Mouse (Mus musculus) cerebellum, adult 11-12 months (tissue): ENCODE data around the gene Cyp2s1.
A peak's percentile ranks its signal among the peaks of the same experiment; 100 is the strongest.

Source experiments
- DNase-seq: peaks from one replicate; pipeline ENCODE4 v3.0.0; 2022

The Cyp2s1 gene

DNA sequence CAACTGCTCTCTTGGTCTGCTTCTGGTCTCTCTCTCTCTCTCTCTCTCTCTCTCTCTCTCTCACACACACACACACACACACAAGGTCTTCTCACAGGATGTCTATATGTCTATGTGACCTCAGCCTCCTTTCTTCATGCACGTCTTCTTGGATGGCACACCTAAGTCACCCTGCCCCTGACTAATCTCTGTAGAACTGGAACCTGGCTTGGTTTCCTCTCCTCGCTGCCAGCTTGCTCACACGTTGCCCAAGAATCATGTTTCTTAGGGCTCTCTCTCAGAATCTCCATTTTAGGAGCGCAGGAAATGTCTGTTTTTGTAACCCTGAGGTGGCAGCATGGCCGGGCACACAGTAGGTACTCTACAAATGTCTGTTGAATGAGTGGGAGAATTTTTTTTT is 36.7 kb downstream of the Cyp2s1 start:
- DNase-seq: no peak

DNA sequence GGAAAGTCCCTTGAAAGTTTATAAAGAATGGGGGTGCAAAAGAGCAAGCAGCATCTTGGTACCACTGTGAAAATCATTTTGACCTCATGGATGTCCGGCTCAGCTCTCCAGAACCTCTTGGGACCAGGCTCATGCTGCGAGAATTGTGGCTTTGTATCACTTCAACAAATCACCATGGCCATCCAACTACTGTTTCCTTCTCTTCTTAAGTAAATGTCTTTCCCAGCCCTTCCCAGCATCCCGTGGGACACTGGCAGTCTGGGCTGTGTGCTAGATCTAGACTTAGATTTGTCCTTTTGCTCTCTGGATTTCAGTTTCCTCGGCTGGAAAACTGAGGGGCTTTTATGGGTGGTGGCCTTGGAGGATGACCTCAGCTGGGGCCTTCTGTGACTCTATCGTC is 48.5 kb downstream of the Cyp2s1 start:
- no peak for DNase-seq

DNA sequence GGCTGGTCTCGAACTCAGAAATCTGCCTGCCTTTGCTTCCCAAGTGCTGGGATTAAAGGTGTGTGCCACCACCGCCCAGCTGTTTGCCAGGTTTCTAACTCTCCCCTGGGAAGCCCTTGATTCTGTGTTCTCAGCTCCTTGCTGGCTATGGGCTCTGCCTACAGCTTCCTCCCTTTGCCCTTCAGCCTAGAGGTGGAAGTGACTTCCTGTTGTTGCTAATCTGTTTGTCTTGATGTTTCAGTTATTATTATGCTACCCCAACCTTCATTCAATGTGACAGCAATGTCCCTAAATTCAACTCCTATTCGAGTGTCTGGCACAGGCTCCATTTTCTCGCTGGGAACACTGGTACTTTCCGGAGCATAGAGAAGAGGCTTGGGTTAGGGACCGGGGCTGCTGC is 50.6 kb downstream of the Cyp2s1 start:
- DNase-seq: no peak

DNA sequence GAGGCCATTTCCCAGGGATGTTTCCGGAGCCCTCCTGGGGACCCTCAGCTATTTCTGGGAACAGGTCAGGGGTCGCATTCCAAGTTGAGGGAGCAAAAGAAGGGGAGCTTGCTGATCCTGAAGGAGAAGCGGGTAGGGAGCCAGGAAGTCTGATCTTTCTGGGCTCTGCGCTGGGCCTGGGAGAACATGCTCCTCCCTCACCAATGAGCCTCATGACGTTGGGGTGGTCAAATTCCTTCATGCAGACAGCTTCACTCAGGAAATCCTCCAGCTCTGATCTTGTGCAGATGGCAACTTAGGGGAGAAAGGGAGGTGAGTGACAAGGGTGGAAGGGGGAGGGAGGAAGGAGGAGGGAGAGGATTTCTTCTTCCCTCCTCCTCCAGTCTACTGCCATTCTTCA is 52.5 kb downstream of the Cyp2s1 start:
- no peak for DNase-seq

DNA sequence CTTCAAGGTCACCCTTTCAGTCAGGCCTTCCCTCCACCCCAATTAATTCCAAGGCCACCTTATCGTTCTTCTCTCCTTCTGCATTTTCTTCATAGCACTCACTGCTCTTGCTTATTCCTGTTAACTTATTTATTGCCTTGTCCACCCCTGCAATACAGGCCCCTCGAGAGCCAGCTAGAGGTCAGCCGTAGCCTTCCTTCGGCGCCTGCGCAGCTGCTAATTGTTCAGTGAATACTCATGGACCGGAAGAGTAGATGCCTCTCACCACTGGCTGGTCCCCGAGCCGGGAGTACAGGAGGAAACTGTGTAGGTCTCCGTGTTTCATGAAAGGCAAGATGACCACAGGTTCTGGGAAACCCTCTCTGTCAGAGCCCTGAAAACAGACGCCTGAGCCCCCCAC is 53.0 kb downstream of the Cyp2s1 start:
- DNase-seq: no peak

DNA sequence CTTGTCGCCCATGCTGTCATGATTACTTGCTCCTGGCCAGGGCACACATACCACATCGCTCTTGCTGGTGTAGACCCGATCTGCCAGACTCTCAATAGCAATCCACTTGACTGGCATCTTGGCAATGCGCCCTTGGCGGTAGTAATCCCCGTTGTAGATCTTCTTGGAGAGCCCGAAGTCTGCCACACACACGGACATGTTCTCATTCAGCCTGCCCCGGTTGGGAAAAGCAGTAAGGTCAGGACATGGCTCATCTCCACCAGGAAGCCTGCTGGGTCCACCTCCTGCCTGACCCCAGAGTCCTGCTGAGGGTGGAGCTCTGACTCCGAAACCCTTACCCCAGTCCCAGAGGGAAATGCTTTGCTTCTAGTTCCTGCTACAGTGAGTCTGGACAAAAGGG is 55.4 kb downstream of the Cyp2s1 start:
- DNase-seq: no peak

DNA sequence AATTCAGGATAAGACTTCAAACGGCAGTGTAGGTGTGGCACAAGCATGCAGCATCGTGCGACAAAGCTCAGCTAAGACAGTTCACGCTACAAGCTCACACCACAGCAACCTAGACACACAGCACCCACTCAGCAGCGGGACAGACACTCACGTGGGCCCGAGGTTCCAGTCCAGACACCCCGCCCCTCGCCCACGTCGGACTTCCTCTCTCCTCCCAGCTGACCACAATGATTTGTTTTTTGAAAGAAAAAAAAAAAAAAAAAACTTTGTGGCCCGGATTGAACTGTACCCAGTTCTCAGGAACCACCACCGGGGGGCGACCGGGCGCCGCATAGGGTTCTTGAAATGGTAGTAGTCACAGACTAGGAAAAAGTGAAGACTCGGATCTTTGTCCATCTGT is 60.7 kb downstream of the Cyp2s1 start:
- DNase-seq: peak; percentile 85

DNA sequence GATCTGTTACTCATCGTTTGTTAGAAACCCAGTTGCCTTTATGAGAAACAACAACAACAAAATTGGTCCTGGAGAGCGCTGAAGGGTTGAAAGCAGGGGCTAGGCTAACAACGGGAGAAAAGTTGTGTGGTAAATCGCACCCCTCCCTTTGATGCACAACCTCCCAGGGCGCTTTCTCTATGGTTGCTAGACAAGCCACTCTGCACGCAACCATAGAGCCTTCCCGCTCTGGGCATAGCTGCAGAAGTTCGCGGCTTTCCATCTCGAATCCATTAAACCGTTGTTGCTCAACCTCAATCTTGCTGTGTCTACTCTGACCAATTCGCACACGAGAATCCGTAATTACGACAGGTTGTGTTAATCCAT is 61.3 kb downstream of the Cyp2s1 start:
- peak; percentile 74 for DNase-seq

DNA sequence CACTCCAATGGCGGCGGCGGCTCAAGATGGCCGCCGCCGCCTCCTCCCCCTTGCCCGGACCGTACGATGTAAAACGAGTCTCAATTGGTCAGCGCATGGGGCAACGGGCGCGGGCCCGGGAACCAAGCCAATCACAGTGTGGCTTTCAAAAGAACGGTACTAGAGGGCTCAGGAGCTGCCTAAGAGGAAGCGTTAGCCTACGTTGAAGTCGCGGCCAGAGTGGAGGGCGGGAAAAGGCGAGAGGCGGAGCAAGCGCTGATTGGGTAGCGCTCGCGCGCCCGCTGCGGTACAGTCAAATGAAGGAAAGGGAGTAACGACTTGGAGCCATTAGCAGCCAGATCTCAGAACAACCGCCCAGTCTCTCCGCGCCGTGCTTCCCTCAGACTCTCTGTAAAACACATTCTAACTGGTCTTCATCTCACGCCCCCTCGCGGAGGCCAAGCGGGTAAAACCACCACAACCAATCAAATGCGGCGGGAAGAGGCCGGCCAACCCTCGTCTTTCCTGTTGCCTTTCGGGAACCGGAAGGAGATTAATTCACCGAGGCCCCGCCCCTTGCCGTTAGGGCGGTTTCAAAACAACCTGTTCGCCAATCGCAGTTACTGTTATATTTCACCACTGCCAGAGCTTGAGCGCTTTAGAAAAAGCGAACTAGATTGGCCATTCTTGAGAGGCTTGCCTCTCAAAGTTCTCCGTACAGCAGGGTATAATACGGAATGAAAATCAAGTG is 61.8 kb downstream of the Cyp2s1 start, which contains the start of gene Hnrnpul1:
Gene Hnrnpul1, minus strand, starts transcription at position 20 of the 730 bp plus-strand sequence.
- peak; percentile 100 for DNase-seq

DNA sequence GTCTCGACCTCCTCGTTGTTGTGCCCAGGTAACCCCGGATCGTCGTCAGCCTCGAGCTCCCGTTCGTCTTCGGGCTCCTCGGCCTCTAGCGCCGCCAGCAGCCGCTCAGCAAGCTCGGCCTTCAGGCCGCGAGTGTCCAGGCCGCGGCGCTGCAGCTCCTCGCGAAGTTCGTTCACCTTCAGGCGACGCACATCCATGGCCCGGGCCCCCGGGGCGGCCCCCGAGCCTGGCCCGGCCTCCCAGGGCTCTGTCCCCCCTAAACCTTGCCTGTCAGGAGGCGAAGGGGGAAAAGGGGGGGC is 62.3 kb downstream of the Cyp2s1 start:
- DNase-seq: no peak

DNA sequence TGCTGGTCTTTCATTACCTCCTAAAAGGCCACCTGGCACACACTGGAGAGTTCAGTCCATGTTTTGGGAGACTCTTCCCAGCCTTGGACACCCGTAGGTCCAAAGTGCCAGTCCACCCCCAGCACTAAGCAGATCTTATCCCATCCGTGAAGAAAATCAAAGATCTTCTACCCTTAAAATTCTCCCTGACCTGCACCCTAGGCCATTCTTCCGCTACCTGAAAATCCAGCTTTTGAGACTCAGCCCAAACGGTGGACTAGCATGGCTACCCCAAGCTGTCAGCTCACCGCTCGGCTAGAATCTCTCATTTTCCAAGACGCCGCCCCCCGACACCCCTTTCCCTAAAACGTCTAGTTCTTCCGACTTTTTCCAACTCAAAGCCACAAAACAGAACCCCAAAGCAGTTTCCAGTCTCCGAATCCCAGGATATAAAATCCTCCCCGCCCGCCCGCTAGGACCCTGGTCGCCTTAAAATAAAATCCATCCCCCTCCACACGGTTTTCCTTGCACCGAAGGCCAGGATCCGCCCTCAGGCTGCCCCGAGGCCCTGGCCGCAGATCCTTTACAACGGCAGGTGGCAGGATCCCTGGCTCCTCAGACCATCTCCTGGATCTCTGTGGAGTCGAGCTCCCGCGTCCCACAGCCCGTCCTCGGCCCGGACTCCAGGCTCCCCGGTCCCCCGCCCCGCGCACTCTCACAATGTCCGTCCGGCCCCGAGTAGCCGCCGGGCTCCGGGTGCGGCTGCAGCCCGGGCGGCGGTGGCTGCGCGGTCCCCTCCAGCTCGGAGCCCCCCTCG is 62.9 kb downstream of the Cyp2s1 start:
- DNase-seq: no peak

DNA sequence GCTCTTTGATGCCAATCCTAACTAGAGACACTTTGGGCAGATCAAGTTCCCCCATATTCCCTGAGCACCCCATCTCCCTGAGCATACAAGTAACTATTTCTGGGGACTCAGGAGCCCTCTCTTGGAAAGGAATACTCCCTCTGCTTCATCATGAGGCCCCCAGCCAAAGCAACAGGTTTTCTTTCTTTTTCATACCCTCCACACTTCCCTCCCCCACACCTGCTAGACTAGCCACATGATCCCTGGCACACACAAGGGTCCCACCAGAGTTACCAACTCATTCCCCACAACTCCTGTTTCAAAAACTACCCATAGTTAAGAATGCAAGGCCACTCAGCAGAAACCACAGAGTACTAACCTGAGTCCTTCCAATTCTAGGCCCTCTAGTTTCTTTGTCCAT is 63.6 kb downstream of the Cyp2s1 start:
- DNase-seq: peak; percentile 38
